Mouse (Mus musculus) cortical plate, adult 2 months (tissue): ENCODE measurements around the gene Slc4a2. TPM values are rescaled to one million over a fixed set of nuclear protein-coding genes. Genes with fewer than 3 reads are reported as not detected.

Experiments used
- H3K27ac ChIP-seq: fragments of 200-500 bp; 2 replicates; pipeline ENCODE4 v1.5.1; 2012; ENCODE audit warnings: low read length, control low read depth, inconsistent platforms; ENCODE audit not compliant: insufficient read depth
- H3K4me1 ChIP-seq: fragments of 200-500 bp; 2 replicates; pipeline ENCODE4 v1.6.1; 2011; ENCODE audit warnings: low read length; ENCODE audit not compliant: control insufficient read depth, insufficient read depth
- H3K4me3 ChIP-seq: fragments of 200-500 bp; 2 replicates; pipeline ENCODE4 v1.5.1; 2011; ENCODE audit warnings: mild to moderate bottlenecking, low read length, control low read depth; ENCODE audit not compliant: insufficient read depth
- CTCF ChIP-seq: fragments of 200-500 bp; IDR thresholded peaks from 2 replicates; pipeline ENCODE4 v1.5.1; 2011; ENCODE audit warnings: mild to moderate bottlenecking, control low read depth, low read length; ENCODE audit not compliant: insufficient read depth; ENCODE audit errors: extremely low read depth
- POLR2A ChIP-seq: fragments of 200-500 bp; IDR thresholded peaks from 2 replicates; pipeline ENCODE4 v1.6.1; 2011; ENCODE audit warnings: mild to moderate bottlenecking, low read length, control low read depth; ENCODE audit not compliant: insufficient read depth; ENCODE audit errors: extremely low read depth
- polyA plus RNA-seq: library from polyadenylated mRNA; depleted of rRNA; stranded (reverse); fragments of >200 nt; gene quantifications from 2 replicates; pipeline ENCODE4 v1.2.3, GENCODE M21; 2012; rRNA removed

Gene Slc4a2
- polyA plus RNA-seq, 1 experiment, result 39.9 TPM

GRCm38 (mm10) chr5:24474723-24475261 lies 51.2 kb downstream of the Slc4a2 start:
- H3K4me3 ChIP-seq, result peak overlapping the region; percentile 10
- TF ChIP-seq CTCF, result no peak
- H3K4me1 ChIP-seq, result peaks cover 10% of the 10 kb centered on the region
- no peak overlapping the region for H3K27ac ChIP-seq

GRCm38 (mm10) chr5:24475476-24476241 lies 52.0 kb downstream of the Slc4a2 start:
- Histone ChIP-seq H3K4me3 (no peak overlapping the region; the same call in 1 of the 2 replicates), H3K27ac (no peak overlapping the region), H3K4me1 (peaks cover 8% of the 10 kb centered on the region; the same call in 1 of the 2 replicates)
- TF ChIP-seq CTCF (no peak), POLR2A (no peak)

- H3K27ac ChIP-seq, result no peak overlapping the region
- peaks cover 8% of the 10 kb centered on the region; the same call in 1 of the 2 replicates for H3K4me1 ChIP-seq
- TF ChIP-seq POLR2A (no peak), CTCF (no peak)
- no peak overlapping the region for H3K4me3 ChIP-seq
Observed at GRCm38 (mm10) chr5:24477909-24478308, 54.3 kb downstream of the Slc4a2 start.

DNA sequence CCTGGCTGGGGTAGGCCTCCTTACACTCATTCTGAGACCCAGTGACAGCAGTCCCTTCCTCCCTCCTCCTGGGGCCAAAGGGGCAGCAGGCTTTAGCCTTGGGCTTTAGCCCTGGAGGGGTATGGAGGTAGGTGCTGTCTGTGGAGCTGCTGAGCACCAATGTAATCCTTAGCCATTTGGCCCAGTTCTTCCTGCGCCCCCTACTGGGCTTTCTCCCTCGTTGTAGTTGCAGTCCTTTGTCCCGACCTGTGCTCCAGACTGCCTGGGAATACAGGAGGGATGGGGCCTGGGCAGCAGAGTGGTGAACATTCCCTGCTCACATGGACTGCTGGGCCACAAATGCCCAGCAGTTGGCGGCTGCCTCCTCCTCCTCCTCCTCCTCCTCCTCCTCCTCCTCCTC lies 58.0 kb downstream of the Slc4a2 start:
- TF ChIP-seq POLR2A (no peak), CTCF (peak; percentile 62)
- no peak overlapping the region for H3K4me3 ChIP-seq
- H3K4me1 ChIP-seq, result peaks cover 11% of the 10 kb centered on the region
- peak overlapping the region; percentile 30; the same call in 1 of the 2 replicates for H3K27ac ChIP-seq

DNA sequence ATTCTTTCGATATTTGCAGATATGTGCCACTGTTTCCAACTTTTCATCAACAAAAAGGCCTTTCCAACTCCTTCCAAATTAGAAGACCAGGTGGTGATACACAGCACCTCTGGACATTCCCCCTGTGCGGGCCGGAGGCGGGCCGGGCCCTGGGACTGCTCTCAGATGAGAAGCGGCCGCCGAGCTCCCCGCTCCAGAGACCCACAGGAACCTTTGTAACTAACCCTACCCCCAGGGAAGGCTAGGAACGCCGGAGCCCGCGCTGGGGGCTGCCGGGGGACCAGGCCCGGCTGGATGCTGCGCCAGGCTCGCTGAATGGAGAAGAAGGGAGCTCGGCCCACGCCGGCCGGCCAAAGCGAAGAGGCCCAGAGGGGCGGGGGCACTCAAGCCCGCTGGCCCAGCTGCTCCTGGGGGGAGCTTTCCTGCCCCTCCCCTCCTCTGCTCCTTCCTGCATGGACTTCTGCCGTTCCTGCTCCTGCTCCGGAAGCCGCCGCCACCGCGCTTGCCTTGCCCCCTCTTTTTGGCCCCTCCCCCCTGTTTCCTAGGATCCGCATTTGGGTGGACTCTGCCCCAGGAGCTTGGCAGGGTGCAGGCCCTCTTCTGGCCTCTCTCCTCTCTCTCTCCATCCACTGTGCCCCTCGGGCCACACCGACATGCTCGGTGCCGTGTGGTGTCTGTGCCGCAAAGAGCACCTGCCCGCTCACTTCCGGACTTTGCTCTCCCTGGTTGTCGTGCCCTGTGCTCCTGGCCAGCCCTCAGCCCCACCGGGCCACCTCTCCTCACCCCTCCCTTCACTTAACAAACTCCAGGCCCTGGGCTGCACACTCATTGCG lies 58.8 kb downstream of the Slc4a2 start:
- Histone ChIP-seq H3K4me1 (peaks cover 11% of the 10 kb centered on the region), H3K4me3 (no peak overlapping the region), H3K27ac (no peak overlapping the region)
- TF ChIP-seq POLR2A (no peak), CTCF (no peak)

DNA sequence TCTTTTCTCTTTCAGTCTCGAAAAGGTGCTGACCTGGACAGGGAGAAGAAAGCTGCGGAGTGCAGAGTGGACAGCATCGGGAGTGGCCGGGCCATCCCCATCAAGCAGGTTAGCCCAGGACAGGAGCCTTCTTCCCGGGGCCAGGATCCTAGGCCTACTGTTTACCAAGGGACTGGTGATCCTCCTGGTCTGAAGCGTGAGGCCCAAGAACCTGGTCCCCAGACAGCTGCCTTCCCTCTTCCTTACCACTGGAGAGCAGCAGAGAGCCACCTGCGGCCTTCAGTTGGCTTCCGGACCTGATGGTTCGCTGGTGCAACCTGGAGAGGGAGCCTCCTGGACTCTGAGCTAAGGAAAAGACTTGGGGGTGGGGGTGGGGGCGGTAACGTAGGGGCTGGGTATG lies 59.7 kb downstream of the Slc4a2 start:
- H3K4me3 ChIP-seq, result no peak overlapping the region
- H3K4me1 ChIP-seq, result peaks cover 11% of the 10 kb centered on the region
- H3K27ac ChIP-seq, result no peak overlapping the region
- TF ChIP-seq POLR2A (no peak), CTCF (peak; percentile 72)

GRCm38 (mm10) chr5:24484963-24485362 lies 61.3 kb downstream of the Slc4a2 start:
- H3K4me1 ChIP-seq, result peaks cover 11% of the 10 kb centered on the region
- no peak overlapping the region for H3K4me3 ChIP-seq
- TF ChIP-seq POLR2A (no peak), CTCF (no peak)
- H3K27ac ChIP-seq, result no peak overlapping the region

DNA sequence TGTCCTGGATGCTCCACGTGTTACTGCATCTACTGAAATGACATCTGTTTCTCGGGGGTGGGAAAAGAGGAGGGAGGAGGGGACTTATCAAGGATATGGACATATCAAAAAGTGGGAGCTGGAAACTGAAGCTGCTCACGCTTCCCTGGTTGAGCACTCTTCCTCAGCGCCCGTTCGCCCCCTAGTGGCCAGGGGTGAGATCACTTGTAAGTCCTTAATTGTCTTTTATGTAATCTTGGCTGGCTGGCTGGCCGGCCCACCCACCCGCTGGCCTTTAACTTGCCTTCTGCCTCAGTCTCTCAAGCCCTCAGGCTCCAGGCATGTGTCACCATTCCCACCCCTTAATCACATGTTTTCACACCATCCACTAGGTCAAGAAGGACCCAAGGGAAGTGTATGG lies 62.5 kb downstream of the Slc4a2 start:
- no peak for TF ChIP-seq POLR2A
- TF ChIP-seq CTCF, result peak; percentile 91
- no peak overlapping the region for H3K27ac ChIP-seq
- no peak overlapping the region for H3K4me3 ChIP-seq
- H3K4me1 ChIP-seq, result peaks cover 11% of the 10 kb centered on the region

GRCm38 (mm10) chr5:24486738-24487137 lies 63.1 kb downstream of the Slc4a2 start:
- H3K4me3 ChIP-seq, result no peak overlapping the region
- no peak for TF ChIP-seq POLR2A
- TF ChIP-seq CTCF, result no peak
- no peak overlapping the region for H3K27ac ChIP-seq
- H3K4me1 ChIP-seq, result peaks cover 11% of the 10 kb centered on the region

GRCm38 (mm10) chr5:24490413-24490920 lies 66.8 kb downstream of the Slc4a2 start:
- Histone ChIP-seq H3K27ac (no peak overlapping the region), H3K4me1 (peaks cover 4% of the 10 kb centered on the region), H3K4me3 (no peak overlapping the region)
- no peak for TF ChIP-seq POLR2A
- TF ChIP-seq CTCF, result no peak

Other genes starting within 250 kb of the Slc4a2 start
- 27.3 and 29.4 TPM in 2 replicates for gene Kcnh2, start 72.2 kb upstream of the Slc4a2 start, polyA plus RNA-seq
- 9.6 and 10.4 TPM in 2 replicates for gene Nos3, start 59.0 kb upstream of the Slc4a2 start, polyA plus RNA-seq
- 4.0 and 4.1 TPM in 2 replicates for gene Atg9b, start 31.7 kb upstream of the Slc4a2 start, polyA plus RNA-seq
- gene Abcb8, start 30.2 kb upstream of the Slc4a2 start, polyA plus RNA-seq, result 54.8 and 57.3 TPM in 2 replicates
- gene Asic3, start 10.4 kb upstream of the Slc4a2 start, polyA plus RNA-seq, result 0.44 and 0.70 TPM in 2 replicates
- 232 TPM in 2 replicates for gene Cdk5, start 307 bp upstream of the Slc4a2 start, polyA plus RNA-seq
- 237 and 255 TPM in 2 replicates for gene Fastk, start 21.4 kb downstream of the Slc4a2 start, polyA plus RNA-seq
- 48.7 and 49.0 TPM in 2 replicates for gene Tmub1, start 24.0 kb downstream of the Slc4a2 start, polyA plus RNA-seq
- gene Agap3, start 28.3 kb downstream of the Slc4a2 start, polyA plus RNA-seq, result 438 and 458 TPM in 2 replicates
- gene Gbx1, start 103.4 kb downstream of the Slc4a2 start, polyA plus RNA-seq, result 0.04 and 0.06 TPM in 2 replicates
- 0.40 and 0.42 TPM in 2 replicates for gene Asb10, start 117.1 kb downstream of the Slc4a2 start, polyA plus RNA-seq
- gene 4931409K22Rik, start 133.0 kb downstream of the Slc4a2 start, polyA plus RNA-seq, result 0.04 and 0.11 TPM in 2 replicates
- gene Abcf2, start 153.6 kb downstream of the Slc4a2 start, polyA plus RNA-seq, result 83.6 and 87.1 TPM in 2 replicates
- gene Chpf2, start 162.9 kb downstream of the Slc4a2 start, polyA plus RNA-seq, result 55.1 and 62.2 TPM in 2 replicates
- gene Smarcd3, start 200.6 kb downstream of the Slc4a2 start, polyA plus RNA-seq, result 97.8 and 97.9 TPM in 2 replicates